Mouse (Mus musculus) lung, adult 2 months (tissue): ENCODE results near the gene Sppl3.

ENCODE experiments used
- CTCF ChIP-seq: fragments of 200-500 bp; IDR thresholded peaks from 2 replicates; pipeline ENCODE4 v1.5.1; 2011; ENCODE audit warnings: mild to moderate bottlenecking, low read length, control low read depth; ENCODE audit not compliant: insufficient read depth
- POLR2A ChIP-seq: fragments of 200-500 bp; IDR thresholded peaks from 2 replicates; pipeline ENCODE4 v1.6.1; 2011; ENCODE audit warnings: low read depth, mild to moderate bottlenecking, control low read depth, low read length, borderline replicate concordance; ENCODE audit errors: extremely low read depth

GRCm38 (mm10) chr5:115010577-115011216 is at the start of gene Sppl3:
- TF ChIP-seq CTCF (no peak), POLR2A (peak; percentile 80)
